Mouse (Mus musculus) myocyte (in vitro differentiated cells): ENCODE measurements around the gene Dock2.

Source experiments
- MAX ChIP-seq: IDR thresholded peaks from one replicate; pipeline ENCODE4 v1.6.1; 2011; ENCODE audit warnings: low read depth, mild to moderate bottlenecking, control low read depth
- POLR2AphosphoS2 ChIP-seq: IDR thresholded peaks from one replicate; pipeline ENCODE4 v1.6.1; 2011; ENCODE audit warnings: low read depth, control low read depth; ENCODE audit not compliant: insufficient read length
- TCF12 ChIP-seq: IDR thresholded peaks from one replicate; pipeline ENCODE4 v1.6.1; 2011; ENCODE audit warnings: mild to moderate bottlenecking, control low read depth; ENCODE audit not compliant: poor library complexity, insufficient read depth, severe bottlenecking
- TCF3 ChIP-seq: IDR thresholded peaks from one replicate; pipeline ENCODE4 v1.6.1; 2011; ENCODE audit warnings: low read depth, control low read depth; ENCODE audit not compliant: insufficient read length

- no peak for TF ChIP-seq TCF12
- no peak for TF ChIP-seq TCF3
- no peak for TF ChIP-seq POLR2AphosphoS2
- TF ChIP-seq MAX = no peak
Measured at GRCm38 (mm10) chr11:34734033-34734432, 49.7 kb downstream of the Dock2 start.
